Mouse (Mus musculus) liver, adult 2 months (tissue): ENCODE data around the gene Cenpe. TPM values are rescaled to one million over a fixed set of nuclear protein-coding genes. Genes with fewer than 3 reads are reported as not detected.
"Not testable (repeated sequence)": the region's sequence is repeated elsewhere in the genome, so short reads cannot be mapped to it uniquely, and the experiment has no call there.

ENCODE experiments used
- DNase-seq: peaks from one replicate; pipeline ENCODE4 v3.0.0-alpha.2; 2011; ENCODE audit warnings: low read depth, low spot score; ENCODE audit errors: extremely low read depth
- H3K27ac ChIP-seq: fragments of 200-500 bp; replicated peaks from 2 replicates; pipeline ENCODE4 v1.5.1; 2012; ENCODE audit warnings: low read depth, mild to moderate bottlenecking, control low read depth, inconsistent platforms, low read length; ENCODE audit not compliant: insufficient read depth
- H3K27me3 ChIP-seq: fragments of 200-500 bp; 2 replicates; pipeline ENCODE4 v1.6.1; 2012; ENCODE audit warnings: mild to moderate bottlenecking, moderate library complexity, low read length, inconsistent platforms; ENCODE audit not compliant: control insufficient read depth, insufficient read depth
- H3K36me3 ChIP-seq: fragments of 200-500 bp; 2 replicates; pipeline ENCODE4 v1.6.1; 2012; ENCODE audit warnings: low read length, inconsistent platforms; ENCODE audit not compliant: control insufficient read depth, insufficient read depth
- H3K4me1 ChIP-seq: fragments of 200-500 bp; 2 replicates; pipeline ENCODE4 v1.6.1; 2011; ENCODE audit warnings: low read length; ENCODE audit not compliant: control insufficient read depth, insufficient read depth
- H3K4me3 ChIP-seq: fragments of 200-500 bp; 2 replicates; pipeline ENCODE4 v1.5.1; 2011; ENCODE audit warnings: low read depth, mild to moderate bottlenecking, control low read depth, low read length, moderate library complexity; ENCODE audit not compliant: insufficient read depth
- H3K79me2 ChIP-seq: fragments of 200-500 bp; 2 replicates; pipeline ENCODE4 v1.6.1; 2012; ENCODE audit warnings: inconsistent platforms, mild to moderate bottlenecking, low read length, moderate library complexity; ENCODE audit not compliant: control insufficient read depth, insufficient read depth
- H3K9ac ChIP-seq: fragments of 200-500 bp; 2 replicates; pipeline ENCODE4 v1.6.1; 2012; ENCODE audit warnings: low read depth, mild to moderate bottlenecking, control low read depth, inconsistent platforms, low read length
- CTCF ChIP-seq: fragments of 200-500 bp; IDR thresholded peaks from 2 replicates; pipeline ENCODE4 v1.5.1; 2011; ENCODE audit warnings: low read depth, low read length, control low read depth
- POLR2A ChIP-seq: fragments of 200-500 bp; IDR thresholded peaks from 2 replicates; pipeline ENCODE4 v1.6.1; 2011; ENCODE audit warnings: low read length, control low read depth; ENCODE audit not compliant: insufficient read depth; ENCODE audit errors: extremely low read depth
- WGBS: fragments of 180-500 bp; shearing (Covaris S2); methylation state at CpG from one replicate; pipeline ENCODE4 v1.1.7; 2018; 5-methylcytosine and 5-hydroxymethylcytosine counted together
- polyA plus RNA-seq: library from polyadenylated mRNA; depleted of rRNA; stranded (reverse); fragments of >200 nt; gene quantifications from 2 replicates; pipeline ENCODE4 v1.2.3, GENCODE M21; 2012; rRNA removed
- total RNA-seq: library from RNA; depleted of rRNA; stranded (reverse); fragments of >200 nt; gene quantifications from 2 replicates; pipeline ENCODE4 v1.2.3, GENCODE M21; 2014; rRNA removed

Gene Cenpe
- total RNA-seq: 0.18 and 0.60 TPM in 2 replicates
- 0.01 and 0.09 TPM in 2 replicates for polyA plus RNA-seq

GRCm38 (mm10) chr3:135211805-135212657 lies at the start of gene Cenpe:
Gene Cenpe, plus strand, starts transcription at chr3:135212537.
- Histone ChIP-seq H3K4me1 (peaks cover 2% of the 10 kb centered on the region; the same call in 1 of the 2 replicates), H3K4me3 (peak within 1 kb of the TSS; percentile 75), H3K36me3 (no peaks in the 10 kb centered on the region), H3K27ac (peak within 1 kb of the TSS; percentile 45), H3K9ac (peak within 1 kb of the TSS; percentile 83), H3K27me3 (no peaks in the 10 kb centered on the region), H3K79me2 (no peaks in the 10 kb centered on the region)
- 3% methylated on average over 29 of the region's 29 CpGs for WGBS
- TF ChIP-seq POLR2A (no peak), CTCF (no peak)
- peak; percentile 73 for DNase-seq

GRCm38 (mm10) chr3:135171898-135172446 lies 40.4 kb upstream of the Cenpe start:
- H3K4me1 ChIP-seq: no peaks in the 10 kb centered on the region
- no peak for DNase-seq
- no peak overlapping the region for H3K4me3 ChIP-seq
- H3K9ac ChIP-seq: no peak overlapping the region
- H3K36me3 ChIP-seq: no peaks in the 10 kb centered on the region
- no peaks in the 10 kb centered on the region for H3K79me2 ChIP-seq
- 57% methylated on average over 3 of the region's 3 CpGs for WGBS
- H3K27me3 ChIP-seq: no peaks in the 10 kb centered on the region
- TF ChIP-seq CTCF: no peak
- TF ChIP-seq POLR2A: no peak
- no peak overlapping the region for H3K27ac ChIP-seq

- no peak overlapping the region for H3K27ac ChIP-seq
- H3K4me3 ChIP-seq: no peak overlapping the region
- H3K9ac ChIP-seq: no peak overlapping the region
- TF ChIP-seq POLR2A (no peak), CTCF (no peak)
- no peaks in the 10 kb centered on the region for H3K36me3 ChIP-seq
- H3K4me1 ChIP-seq: no peaks in the 10 kb centered on the region
- no peaks in the 10 kb centered on the region for H3K79me2 ChIP-seq
- no peaks in the 10 kb centered on the region for H3K27me3 ChIP-seq
- peak; percentile 19 for DNase-seq
- WGBS: 69% methylated on average over 6 of the region's 6 CpGs
Observed at GRCm38 (mm10) chr3:135191861-135192260, 20.5 kb upstream of the Cenpe start.

GRCm38 (mm10) chr3:135198051-135198450 lies 14.3 kb upstream of the Cenpe start:
- H3K79me2 ChIP-seq, H3K9ac ChIP-seq, DNase-seq, H3K4me3 ChIP-seq, H3K27ac ChIP-seq, H3K4me1 ChIP-seq, H3K36me3 ChIP-seq, H3K27me3 ChIP-seq: not testable (repeated sequence)
- 83% methylated on average over 2 of the region's 2 CpGs for WGBS

GRCm38 (mm10) chr3:135200409-135201303 lies 11.7 kb upstream of the Cenpe start:
- no peak overlapping the region for H3K27ac ChIP-seq
- H3K4me1 ChIP-seq: no peaks in the 10 kb centered on the region
- no peaks in the 10 kb centered on the region for H3K27me3 ChIP-seq
- no peaks in the 10 kb centered on the region for H3K36me3 ChIP-seq
- no peaks in the 10 kb centered on the region for H3K79me2 ChIP-seq
- H3K4me3 ChIP-seq: no peak overlapping the region
- no peak for DNase-seq
- no peak for TF ChIP-seq POLR2A
- no peak for TF ChIP-seq CTCF
- no peak overlapping the region for H3K9ac ChIP-seq
- 81% methylated on average over 17 of the region's 17 CpGs for WGBS
